Mouse (Mus musculus) MEL-GATA-1-ER (cell line): Measurements from ENCODE around the gene Zbtb44.
A peak's percentile ranks its signal among the peaks of the same experiment; 100 is the strongest.

Source experiments
- DNase-seq: peaks from one replicate; pipeline ENCODE4 v3.0.0-alpha.2; 2012; ENCODE audit warnings: low read depth; ENCODE audit errors: extremely low read depth

Gene Zbtb44

DNA sequence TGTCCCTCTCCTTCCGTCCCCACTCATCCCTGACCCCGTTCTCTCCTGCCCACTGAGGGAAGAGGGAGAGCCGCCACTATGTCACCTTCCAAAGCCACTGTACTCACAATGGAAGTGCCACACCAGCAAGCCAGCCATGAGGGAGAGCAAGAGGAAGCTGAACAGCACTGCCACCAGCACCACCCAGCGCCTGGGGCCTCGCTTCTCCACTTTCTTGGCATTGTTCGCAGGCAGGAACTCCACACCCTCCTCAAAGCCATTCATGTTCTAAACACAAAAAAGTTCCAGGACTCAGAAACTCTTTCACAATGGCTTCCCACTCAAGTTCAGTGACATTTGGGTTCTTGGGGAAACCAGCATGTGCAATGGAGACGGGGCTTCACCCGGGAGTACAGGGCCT, 78.0 kb downstream of the Zbtb44 start:
- DNase-seq = no peak

DNA sequence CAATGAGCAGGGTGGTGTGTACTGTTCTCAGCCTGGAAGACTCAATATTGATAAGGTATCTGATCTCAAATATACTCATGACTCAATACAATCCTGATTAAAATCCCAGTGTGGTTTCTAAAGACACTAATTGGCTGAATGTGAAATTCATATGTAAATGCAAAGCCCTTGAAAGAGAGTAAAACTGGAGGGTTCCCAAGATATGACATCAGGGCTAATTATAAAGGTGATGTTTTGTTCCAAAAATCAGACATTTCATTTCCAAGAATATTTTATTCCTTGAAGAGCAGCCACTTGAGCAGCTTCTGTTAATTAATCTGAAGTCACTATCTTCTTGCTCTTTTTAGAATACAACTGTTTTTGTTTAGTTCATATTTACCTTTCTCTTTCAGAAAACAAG, 85.1 kb downstream of the Zbtb44 start:
- DNase-seq = no peak

DNA sequence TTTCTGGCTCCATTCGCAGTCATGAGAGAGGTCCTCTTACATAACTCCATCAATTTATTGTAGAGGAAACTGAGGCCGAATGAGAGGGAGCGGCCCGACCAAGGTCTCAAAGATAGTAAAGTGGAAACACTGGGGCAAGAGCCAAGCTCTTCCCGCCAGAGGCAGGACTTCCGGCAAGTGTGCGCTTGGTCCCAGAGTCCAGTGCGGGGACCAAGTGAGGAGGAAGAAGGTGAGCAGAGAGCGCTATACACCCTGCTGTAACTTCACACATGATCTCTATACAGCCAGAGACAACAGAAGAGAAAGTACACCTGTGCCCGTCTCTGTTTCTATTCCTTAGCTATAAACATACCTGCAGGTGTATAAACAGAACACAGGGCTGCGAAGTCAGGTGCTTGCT, 86.6 kb downstream of the Zbtb44 start:
- no peak for DNase-seq

DNA sequence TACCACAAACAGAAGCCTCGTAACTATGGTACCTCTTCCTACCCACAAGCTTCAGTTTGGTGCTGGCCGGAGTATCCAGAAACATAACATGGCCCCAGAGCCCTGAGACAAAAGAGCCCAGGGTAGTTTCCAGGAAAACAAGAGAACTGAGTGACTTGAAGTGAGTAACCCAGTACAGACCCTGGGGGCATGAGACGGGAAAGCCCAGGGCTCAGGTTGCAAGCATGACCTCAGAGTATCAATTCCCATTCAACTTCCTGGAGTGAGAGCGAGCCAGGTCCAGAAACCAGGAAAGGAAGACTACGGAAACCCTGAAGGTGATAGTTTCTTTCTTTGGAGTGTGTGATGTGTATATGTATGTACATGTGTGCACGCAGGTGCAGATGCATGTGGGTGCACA, 87.0 kb downstream of the Zbtb44 start:
- no peak for DNase-seq

DNA sequence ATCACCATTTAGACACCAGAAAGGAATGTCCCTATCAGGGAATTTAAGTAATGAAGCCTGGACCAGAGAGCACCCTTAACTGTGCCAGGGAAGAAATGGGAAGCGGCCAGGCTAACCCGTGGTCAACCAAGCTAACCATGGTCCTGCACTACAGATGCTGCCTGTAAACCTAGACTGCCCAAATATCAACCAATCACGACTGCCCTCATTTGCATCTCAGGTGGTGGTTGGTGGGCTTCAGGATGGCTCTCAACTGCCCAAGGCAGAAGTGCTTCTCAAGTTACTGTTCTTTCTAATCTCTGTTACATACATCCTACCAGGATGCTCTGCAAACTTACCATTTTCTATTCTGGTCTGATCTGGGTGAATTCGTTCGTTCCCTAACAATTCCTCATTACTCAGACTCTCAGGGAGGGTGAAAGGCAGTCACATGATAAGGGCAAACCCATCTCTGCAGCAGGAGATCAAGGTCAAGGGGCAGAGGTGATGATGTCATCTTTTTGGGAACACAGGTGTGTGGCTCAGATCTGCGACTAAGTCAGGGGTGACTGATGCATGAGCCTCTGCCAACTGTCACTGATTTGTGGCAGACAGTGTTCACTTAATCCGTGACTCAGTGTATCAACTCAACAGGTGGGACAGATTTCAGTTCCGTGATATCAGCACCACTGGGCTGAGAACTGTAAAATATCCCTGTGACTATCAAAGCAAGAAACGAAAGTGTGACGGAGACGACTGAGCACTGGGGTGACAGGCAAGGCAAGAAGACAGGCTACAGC, 88.3 kb downstream of the Zbtb44 start:
- DNase-seq = peak; percentile 29

DNA sequence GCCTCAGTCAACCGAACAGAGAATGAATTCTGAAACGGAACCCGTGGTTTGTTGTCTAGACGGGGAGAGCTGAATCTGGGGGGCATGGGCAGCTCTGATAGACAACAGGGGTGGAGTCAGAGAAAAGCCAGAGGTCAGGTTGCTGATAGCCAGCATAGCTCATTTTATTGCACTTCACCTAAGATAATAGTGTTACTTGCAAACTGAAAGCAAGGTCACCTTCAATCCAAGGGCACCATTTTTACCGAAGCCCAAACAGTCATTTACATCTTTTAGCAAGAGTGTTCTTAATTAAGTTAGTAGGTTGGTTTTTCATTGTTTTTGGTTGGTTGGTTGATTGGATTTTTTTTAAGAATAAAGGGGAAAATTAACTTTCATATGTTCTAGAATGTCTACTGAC, 89.0 kb downstream of the Zbtb44 start:
- no peak for DNase-seq

DNA sequence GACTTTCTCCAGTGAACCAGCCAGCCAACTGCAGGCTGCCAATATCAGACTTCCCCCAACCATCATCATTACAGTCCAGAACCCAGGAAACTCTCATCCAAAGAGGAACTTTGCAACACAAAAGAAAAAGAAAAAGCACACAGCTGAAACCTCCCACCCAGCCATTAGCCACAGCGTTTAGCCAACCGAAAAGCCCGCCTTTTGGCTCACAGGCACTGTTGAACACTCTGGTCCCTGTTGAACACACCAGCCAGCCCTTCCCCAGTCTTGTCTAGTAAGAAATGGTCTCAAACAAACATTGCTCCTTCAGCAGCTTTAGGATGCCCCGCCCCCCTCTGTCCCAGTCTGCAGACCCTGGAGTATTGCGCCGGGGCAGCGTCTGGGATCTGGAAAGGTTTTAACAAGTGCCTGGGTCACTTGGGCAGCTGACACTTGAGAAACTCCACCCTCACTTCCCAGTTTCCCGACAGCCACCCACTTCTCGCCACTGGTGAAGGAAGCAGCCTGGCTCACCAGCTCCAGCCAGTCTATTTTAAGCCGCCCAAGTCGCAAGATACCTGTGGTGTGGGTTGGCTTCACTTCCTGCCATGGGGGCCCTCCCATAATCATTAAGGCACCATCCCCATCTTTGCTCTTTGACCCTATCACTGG, 89.6 kb downstream of the Zbtb44 start:
- DNase-seq = no peak

DNA sequence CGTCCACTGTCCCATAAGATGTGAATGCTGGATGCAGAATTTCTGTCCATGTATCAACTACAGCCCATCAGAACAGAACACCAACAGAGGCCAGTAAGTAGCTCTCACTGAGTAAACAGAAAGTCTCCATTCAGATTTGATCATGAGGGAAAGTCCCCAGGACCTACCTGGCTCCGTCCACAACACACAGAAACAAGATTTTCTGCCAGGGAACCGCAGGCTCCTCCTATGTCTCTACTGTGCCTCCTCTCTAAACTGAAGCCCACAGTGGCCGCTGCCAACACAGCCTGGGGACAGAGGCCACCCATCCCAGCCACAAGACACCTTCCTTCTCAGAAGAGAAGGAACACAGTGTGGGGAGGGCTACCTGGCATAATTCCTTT, 90.1 kb downstream of the Zbtb44 start:
- no peak for DNase-seq

DNA sequence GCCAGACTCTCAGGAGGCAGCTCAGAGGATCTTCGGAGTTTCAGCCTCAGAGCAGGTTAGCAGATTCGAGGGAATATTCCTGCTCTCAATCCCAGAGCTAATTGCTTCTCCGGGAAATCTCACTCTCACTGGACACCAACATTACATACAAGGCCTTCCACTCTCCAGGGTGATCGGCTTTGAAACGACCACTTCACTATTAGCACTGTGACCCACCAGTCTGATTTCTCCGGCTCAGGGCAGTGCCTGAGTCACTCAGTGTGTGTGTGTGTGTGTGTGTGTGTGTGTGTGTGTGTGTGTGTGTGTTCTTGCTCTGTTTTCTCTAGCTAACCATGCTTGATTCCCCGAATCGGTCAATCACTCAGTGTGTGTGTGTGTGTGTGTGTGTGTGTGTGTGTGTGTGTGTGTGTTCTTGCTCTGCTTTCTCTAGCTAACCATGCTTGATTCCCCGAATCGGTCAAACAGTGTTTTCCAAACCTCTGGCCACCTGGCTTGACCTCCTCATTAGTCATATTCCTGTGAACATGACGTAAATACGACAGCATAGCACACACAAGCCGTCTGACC, 92.1 kb downstream of the Zbtb44 start:
- DNase-seq = no peak
